Mouse (Mus musculus) skeletal muscle tissue, adult 2 months (tissue): ENCODE results near the gene Ift22.
"Not testable (repeated sequence)": the region's sequence is repeated elsewhere in the genome, so short reads cannot be mapped to it uniquely, and the experiment has no call there.

Experiments used
- DNase-seq: peaks from one replicate; pipeline ENCODE4 v3.0.0-alpha.2; 2012; ENCODE audit warnings: low read depth, low spot score

Gene Ift22

DNA sequence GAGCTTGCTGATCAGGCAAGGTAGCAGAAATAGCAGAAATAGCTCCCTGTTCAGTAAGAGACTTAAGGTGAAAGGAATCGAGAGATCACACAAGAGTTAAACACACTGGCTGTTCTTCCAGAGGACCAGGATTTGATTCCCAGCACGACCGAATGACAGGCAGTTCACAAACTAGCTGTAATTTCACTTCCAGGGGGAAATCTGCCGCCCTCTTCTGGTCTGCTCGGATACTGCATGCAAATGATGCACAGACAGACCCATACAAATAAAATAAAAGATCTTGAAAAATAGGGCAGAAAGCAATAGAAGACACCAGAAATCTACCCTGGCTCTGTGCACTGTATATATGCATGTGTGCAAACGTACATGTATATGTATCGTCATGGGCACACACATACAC, 2.3 kb upstream of the Ift22 start:
- DNase-seq, result no peak

DNA sequence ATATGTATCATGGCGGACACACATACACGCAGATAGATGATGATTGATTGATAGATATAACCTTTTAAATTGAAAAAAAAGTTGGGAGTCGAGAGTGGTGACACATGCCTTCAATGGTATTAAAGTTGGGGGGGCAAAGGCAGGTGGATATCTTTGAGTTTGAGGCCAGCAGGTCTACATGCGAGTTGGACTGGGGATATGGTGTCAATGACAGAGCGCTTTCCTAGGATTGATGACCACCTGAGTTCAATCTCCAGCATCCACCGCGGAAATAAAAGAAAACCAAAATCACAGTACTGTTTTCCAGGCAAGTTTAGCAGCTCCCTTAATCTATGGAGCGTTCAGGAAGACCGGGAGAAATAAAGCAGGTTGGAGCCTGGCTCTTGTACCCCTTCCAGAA, 363 bp upstream of the Ift22 start:
- no peak for DNase-seq

DNA sequence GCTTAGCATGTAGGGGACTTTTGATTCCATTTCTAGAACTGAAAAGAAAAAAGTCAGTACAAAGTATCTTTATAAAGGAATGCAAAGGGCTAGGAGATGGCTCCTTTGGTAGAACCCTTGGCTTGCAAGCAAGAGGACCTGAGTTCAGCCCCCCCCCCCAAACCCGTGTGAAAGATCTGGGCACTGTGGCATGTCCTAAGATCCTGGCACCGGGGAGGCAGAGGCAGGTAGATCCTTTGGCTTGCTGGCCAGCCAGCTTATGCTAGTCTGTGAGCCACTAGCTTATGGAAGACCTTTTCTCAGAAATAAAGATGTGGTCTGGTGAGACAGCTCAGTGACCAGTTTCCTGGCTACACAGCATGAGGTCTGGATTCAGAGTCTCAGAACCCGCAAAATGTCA, 6.2 kb downstream of the Ift22 start:
- no peak for DNase-seq

DNA sequence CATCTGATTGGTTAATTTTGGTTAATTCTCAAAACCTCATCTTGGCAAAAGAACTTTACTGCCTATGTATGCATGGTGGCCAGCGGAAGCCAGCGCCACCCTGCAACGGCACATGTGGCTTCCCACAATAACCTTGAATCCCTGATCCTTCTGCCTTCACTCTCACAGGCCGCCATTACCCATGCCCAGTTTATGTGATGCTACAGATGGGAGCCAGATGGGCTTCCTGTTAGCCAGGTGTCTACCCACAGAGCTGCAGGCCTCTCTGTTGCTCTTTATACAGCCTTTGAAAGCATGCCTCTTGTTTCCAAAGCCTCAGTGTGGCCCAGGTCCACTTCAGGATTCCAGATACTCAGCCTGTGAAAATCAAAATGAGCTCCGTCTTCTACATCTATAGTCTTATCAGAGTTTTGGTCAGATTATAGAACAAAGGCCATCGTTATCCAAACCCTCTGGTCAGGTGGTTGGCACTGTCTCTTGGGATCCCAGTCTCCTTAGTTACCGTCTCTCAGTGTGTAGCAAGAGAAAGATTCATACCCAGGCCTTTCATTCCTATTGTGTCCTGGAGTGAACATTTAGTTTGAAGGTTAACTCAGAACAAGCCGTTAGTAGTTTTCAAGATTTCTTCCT, 9.8 kb downstream of the Ift22 start:
- DNase-seq, result no peak

DNA sequence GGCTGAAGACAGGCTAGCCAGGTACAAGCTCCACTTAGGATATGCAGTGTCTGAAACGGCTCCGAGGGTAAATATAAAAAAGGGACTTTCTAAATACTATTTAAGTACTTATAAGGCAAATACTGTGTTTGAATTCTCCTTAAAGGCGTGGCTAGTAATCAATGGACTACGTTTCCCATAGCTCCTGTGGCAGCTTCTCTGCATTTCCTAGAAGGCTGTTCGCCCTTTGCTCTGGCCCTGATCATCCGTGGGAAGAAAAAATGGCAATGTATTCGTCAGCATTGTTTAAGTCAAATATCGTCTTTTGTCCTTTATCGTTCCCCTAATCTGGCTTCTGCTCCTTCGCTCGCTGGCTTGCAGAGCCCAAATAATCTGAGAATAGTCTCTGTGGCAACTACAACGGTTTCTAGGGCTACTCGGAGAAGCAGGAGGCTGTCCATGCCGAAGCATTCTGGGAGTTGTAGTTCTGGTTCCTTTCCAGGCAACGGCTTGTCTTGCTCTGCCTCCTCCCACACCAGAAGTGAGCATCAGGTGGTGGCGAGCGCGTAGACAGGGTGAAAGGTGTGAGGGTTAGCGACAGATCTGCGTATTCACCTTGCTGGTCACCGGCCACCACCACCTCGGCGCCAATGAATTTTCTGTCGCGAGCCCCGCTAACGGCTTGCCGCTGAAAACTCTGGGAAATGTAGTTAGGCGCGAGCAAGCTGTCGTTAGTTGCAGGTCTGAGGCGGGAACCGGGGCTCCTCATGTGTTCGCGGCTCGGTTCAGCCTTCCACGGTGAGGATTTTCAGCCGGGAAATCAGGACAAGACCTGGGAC, 10.9 kb downstream of the Ift22 start:
- DNase-seq, result peak; percentile 63

DNA sequence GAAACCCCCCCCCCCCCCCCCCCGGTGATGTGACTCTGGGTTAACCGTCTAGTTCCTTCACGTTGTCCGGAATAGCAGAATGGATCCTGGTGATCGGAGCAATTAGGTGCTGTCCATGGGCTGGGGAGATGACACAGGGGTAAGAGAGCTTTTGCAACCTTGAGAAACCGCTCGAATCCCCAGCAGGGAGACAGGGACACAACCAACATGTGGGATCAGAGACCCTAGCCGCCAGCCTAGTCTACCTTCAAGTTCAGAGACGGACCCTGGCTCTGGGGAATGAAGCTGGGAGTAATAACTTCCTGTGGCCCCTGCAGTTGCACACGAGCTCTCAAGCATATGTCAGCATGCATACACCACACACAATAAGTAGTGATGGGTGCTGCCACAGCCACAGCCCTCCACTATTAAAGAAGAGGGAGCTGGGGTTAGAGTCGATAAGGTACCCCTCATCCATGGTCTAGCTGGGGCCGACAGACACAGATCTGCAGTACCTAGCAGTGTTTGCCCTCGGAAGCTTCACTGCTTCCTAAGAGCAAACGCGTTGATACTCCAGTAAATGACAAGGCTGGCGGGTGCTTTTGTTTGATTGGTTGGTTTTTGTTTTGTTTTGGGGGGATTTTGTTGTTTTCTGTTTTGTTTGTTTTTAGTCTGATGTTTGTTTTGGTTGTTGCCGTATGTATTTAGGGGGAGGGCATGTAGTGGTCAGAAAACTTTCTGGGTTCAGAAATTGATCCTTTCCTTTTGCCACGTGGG, 11.8 kb downstream of the Ift22 start:
- no peak for DNase-seq

DNA sequence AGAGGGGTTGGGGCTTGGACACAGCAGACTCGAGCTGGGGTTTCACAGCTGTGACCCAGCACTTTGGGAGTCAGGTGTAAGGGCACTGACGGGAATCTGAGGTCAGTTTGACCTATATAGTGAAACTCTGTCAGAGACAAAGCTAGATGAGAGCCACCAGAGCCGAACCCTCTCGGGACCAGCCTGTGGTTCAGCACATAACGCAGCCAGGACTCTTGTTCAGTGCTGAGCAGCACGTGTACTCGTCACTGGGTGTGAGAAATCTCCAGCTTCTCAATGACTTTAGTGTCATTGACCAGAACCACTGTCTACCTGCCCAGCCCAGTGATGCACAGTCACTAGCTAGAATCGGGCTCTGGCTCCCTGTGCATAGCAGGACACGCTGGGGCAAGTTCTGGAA, 14.9 kb downstream of the Ift22 start:
- no peak for DNase-seq

DNA sequence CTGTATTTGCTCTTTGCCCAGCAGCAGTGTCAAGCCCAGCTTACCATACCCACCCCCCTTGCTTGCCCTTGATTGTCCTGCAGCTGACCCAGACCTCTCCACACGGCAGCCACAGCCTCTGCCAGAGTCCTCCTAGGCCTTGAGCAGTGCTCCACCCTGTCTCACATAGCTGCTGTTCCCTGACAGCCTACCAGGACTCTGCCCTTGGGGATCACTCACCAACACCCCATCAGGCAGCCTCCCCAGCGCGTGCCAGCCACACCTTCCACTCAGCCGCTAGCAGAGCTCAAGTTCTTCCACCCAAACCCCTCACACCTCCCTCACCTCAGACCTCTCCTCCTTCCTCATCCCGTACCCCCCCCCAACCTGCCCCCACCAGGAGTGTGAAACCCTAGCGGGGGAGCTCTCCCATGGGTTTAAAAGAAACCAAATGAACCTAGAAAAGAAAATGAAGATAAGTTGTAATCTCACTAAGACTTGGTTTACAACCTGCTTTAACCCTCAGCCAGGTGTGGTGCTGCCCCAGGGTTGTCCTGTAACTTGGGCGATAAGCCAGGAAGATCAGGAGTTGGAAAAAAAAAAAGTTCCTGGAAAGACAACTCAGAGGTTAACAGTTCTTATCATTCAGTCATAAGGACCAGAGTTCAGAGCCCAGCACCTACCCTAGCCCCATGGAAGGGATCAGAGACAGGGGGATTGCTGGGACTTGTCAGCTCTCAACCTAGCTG, 16.0 kb downstream of the Ift22 start:
- no peak for DNase-seq

DNA sequence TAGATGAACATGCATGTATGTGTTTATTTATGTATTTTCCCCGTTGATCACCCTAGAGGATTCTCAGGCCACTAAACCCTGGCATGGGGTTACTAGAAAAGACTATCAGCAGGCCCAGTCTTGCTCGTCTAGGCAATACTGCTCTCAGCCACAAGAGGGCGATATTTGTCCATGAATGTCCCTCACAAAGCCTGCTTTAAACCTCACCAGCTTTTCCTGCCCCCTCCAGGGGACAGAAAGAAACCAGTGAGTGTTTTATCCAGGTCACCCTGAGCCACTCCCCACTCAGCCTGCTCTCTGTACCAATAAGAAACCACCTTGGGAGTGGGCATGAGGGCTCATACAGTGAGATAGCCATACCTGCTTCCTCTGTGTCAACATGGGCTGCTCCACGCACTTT, 21.1 kb downstream of the Ift22 start:
- DNase-seq, result peak; percentile 77

DNA sequence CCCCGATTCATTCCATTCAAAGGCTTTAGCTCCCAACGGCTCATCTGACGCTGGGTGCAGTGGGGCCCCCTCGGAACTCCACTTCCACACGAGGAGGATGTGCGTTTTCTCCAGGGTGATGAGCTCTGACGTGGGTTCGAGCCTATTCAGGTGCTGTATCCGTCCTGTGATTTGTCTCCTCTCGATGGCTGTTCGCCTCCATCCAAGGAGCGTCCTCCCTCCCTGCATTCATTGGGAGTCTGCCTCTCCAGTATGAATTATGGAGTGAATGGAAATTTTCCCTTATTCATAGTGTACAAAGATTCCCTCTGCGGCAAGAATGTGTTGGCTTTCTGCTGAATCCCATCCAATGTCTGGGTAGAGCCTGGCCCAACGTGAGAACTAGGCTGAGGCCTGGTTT, 23.9 kb downstream of the Ift22 start:
- no peak for DNase-seq

DNA sequence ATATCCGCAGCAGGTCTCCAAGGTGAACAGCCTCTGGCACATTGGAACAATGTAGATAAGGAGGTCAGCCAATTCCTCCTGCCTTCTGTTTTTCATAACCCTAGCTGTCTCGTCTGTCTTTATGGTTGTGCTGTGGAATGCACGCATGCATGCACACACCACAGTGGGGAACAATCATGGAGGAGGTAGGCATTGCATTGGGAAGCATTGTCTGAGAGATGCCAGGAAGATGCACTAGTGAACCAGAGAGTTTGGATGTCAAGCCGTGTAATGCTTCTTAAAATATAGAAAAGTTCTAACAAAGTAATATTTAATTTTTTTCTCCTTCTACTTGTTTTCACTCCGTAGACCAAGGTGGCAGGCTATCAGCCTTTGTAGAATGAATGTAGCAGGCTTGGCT, 25.0 kb downstream of the Ift22 start:
- no peak for DNase-seq

DNA sequence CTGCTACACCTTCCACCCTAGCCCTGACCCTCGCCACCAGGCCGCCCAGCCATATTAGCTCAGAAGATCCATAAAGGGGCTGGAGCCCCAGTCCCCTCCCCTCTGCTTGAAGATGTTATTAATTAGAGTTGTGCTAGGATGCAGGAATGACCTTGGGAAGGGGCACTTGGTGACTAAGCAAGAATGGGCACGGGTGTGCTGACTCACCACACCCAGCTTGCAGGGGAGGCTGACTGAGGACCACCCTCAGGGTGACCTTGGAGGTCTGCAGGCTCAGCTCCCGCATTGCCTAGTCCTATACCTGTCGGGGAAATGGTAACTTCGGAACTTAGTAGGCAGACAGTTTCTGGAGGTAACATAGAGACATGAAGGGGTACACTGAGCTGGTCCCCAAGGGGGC, 26.0 kb downstream of the Ift22 start:
- DNase-seq, result no peak

DNA sequence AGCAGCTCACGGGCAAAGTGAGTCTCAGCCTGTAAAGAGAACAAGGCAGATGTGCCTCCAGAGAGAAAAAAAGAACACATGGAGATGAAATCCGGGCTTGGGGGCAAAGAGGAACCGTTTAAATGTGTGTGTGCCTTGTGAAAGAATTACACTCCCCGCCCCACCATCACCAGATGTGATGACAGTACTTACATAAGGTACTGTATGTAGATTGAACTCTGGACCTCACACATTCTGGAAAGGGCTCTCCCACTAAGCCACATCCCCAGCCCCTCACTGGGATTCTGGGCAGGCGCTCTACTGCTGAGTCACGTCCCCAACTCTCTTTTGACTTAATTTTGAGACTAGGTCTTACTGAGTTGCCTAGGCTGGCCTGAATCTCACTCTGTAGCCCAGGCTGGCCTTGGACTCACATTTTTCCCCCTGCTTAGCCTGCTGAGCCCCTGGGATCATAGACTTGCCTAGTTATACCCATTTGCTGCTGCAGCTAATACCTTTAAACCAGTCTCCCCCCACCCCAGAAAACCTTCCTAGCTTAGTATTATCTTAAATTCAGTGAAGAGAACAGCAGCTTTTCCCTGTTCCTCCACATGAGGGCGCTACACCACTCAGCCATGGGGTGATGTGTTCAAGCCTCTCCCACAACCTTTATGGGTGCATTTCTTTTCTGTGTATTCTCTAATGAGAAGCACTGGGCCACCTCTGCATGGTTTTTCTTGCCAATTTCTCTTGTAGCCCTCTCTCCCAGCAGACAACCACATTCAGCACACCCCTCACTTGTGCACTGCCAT, 28.1 kb downstream of the Ift22 start:
- DNase-seq, result no peak

DNA sequence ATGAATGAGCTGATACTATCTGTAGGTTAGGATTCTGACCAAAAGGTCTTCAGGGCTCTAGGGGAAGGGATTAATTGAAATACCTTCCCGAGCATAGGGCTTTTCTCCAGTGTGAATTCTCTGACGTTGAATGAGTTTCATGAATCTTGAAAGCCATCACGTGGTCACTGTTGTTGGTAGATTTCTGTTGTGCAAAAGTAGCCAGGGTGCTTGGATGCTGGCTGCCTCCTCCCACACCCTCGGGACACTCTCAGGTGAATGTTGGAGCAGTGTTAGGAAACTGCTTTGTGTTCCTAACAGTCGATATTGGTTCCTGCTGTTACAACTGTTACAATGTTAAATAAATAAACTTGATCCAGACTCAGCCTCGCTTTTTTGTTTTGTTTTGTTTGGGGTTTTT, 28.8 kb downstream of the Ift22 start:
- DNase-seq, result no peak

DNA sequence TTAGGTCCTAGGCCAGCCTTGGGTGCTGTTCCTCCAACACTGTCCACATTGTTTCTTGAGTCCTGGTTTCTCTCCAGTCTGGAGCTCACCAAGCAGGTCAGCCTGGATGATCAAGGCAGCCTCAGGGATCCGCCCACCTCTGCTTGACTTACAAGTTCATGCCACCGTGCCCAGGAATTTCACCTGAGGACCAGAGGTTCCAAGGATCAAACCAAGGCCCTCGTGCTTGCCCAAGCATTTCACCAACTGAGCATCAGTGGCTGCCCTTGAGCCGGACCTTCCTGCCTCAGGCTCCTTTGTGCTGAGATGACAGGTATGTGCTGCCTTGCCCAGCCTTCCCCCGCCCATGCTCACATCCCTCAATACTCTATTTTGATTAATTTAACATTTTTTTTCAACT, 29.7 kb downstream of the Ift22 start:
- DNase-seq, result no peak

DNA sequence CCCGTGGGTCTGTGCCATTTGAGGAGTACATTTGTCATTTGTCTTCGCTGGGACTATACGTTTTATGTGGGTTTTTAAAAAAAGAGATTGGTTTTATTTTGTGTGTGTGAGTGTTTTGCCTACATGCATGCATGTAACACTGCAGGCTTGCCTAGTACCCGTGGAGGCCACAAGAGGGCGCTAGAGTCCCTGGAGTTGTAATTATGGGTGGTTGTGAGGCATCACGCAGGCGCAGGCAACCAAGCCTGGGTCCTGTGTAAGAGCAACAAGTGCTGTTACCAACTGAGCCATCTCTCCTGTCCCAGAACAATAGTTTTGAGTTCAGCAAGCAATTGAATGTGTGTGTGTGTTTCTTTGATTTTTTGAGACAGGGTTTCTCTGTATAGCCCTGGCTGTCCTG, 31.3 kb downstream of the Ift22 start:
- no peak for DNase-seq

DNA sequence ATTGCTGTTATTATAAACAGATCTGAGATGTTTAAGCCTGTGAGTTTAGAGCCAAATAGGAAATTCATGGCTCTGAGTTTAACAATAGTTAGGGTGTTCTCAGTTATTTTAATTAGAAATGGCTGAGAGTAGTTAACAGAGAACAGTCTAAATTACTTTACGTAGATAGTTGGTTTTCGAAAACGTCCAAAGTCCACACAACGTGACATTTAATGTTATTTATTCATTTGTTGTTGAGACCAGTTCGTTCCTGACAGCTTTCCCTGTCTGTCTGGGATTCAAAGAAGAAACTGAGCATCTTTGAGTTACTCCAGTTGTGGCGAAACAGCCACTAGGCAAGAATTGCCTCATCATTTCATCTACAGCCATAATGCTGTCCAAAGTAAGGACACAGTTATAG, 32.1 kb downstream of the Ift22 start:
- DNase-seq, result not testable (repeated sequence)

DNA sequence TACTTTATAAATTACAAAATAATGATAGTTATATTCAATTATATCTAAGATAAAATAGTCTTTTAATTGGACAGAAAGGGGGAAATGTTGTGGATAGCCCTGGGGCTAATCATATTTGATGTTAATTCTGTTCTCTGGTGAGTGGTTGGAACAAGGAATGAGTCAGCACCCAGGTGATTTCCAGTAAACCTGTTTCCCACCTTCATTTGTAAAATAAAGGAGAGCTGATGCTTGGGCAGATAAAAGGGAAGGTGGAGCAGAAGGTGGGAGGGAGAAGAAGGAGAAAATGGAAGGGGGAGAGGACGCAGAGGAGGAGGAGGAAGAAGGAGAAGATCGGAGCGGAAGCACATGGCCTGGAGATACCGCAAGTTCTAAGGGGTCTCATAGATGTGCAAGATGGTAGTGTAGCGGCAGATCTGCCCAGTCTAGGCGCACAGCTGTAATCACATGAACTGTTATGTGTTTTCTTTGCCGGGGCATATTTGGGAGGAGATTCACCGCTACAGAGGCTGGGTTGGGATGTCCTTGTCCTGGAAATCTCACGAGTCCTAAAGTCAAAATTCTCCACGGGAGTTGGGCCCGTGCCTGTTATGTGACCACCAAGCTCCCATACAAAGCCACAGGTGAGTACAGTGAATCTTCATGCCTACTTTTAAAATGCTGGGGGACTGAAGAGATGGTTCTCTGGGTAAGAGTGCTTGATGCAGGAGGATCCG, 33.1 kb downstream of the Ift22 start:
- no peak for DNase-seq

DNA sequence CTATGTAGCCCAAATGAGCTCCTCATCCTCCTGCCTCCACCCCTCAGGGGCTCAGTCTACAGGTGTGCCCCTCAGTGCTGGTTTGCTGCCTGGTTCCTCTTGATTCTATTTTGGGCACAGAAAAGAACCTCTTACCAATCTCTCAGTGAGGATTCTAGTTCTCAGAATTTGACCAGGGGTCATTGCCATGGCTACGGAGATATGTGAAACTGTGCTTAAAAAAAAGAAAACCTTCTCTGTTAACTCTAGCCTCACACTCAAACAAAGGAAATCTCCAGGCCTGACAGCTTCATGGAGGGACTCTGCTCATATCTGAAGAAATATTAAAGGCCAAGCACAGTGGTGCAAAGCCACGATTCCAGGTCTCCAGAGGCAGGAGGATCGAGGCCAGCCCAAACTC, 34.8 kb downstream of the Ift22 start:
- no peak for DNase-seq

DNA sequence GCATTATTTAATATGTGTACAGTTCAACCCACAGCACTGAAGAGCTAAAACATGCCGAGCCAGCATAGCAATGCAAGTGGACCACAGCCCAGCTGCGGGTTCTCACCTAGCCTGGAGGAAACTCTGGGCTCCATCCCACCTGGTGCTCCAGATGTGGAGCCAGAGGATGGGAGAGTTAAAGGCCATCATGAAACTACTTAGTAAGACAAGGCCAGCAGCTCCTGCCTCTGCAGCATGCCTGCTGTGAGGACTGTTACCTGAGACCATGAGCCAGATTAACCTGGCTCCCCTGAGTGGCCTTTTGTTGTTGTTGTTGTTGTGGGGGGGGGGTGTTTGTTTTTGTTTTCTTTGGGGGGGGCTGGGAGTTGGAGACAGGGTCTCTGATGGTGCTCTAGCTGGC, 35.4 kb downstream of the Ift22 start:
- DNase-seq, result no peak

DNA sequence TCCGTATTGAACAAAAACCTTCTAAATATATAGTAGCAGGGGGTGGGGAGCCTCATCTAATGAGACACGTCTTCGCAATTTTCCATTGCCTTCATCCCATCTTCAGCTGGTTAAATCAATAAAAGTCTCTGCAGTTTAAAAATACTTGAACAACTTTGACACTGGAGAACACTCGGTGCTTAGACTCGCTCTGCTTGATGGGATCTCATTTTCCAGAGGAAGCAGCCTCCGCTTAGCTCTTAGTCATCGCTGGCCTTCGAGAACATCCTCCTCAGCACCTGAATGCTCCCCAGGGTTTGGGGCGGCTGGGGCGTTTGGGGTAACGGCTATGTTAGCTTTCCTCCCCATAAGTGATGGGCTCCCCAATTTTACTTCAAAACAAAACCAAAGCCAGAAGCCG, 37.1 kb downstream of the Ift22 start:
- no peak for DNase-seq
